Mouse (Mus musculus): ENCODE measurements at regions not wholly inside any gene's neighbourhood (a gene's known extent, or its start where the extent isn't known, plus 50 kb on each side); places are given as distances from the start of the nearest gene placed in this dataset.

DNA sequence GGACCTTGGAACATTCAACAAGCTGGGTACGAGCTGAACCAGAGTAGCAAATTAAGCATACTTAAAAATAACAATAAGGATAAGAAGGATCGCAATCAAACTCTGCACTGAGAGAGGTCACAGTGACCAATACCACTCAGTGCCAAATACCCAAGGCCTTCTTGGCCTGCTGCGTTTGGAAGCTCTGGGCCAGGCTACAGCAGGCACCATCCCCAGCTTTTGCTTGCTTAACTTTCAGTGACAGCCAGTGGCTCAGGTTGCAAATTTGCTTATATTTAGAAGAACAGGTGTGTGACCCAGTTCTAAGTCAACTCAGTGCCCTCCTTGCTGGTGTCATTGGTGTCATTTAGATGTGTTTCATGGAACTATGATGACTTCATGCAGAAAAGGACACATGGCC lies 335.7 kb upstream of the Gm9747 start:
- intact Hi-C loops (cut with DNase I; ENCODE audit: low total_unique reads) = no loop called here
- peak; percentile 51 for DNase-seq

DNA sequence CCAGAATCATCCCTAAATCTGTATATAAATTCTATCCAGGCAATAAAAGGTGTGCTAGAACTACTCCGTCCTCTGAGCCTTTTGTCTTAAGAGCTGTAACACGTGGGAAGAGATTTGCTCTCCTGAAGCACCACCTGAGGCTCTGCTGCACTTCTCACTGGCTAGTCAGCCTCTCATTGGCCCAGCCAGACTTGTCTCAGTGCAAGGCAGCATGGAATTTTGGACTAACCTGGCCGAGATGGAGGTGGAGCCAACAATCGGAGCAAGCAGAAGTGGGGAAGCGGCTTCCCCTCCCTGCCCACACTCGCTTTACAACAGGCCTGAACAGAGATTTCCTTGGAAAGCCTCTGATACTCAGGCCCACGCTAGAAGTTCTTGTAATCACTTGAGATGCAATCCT lies 332.1 kb upstream of the Gm9747 start:
- DNase-seq = no peak
- intact Hi-C loops (cut with DNase I; ENCODE audit: low total_unique reads) = no loop called here

DNA sequence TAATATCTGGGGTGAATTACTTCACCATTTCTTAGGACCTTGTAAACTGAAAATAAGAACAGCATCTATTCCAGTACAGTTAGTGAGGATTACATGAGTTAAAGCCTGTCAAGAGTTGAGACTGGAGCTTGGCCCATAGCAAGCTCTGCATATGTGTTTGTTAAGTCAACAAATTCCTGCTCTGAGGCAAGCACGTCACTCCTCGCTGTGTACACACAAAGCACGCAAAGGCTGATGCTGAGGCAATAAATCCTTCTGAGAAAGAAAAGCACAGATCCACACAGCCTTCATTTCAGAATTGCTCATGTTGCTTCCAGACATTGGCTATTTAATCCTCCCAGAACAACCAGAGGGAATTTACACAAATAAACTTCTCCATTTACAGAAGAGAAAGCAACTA lies 328.9 kb upstream of the Gm9747 start:
- intact Hi-C loops (cut with DNase I; ENCODE audit: low total_unique reads) = no loop called here
- no peak for DNase-seq

DNA sequence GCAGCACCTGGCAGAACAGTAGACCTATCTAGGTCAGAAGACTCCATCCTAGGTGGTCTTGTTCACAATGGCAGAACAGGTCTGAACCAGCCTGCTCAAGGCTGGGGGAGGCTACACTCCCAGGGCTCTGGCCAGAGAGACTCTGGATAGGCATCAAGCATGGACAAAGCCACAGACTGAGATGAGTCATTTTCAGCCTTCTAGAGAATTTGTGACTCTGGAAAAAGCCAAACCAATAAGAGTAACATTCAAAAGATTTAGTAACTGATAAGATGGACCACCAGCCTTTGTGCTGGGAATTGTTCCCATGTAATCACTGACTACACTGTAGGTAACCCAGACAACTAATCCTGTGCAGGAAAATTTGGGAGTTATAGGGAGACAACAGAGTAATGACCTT lies 320.3 kb upstream of the Gm9747 start:
- no peak for DNase-seq
- intact Hi-C loops (cut with DNase I; ENCODE audit: low total_unique reads) = no loop called here

DNA sequence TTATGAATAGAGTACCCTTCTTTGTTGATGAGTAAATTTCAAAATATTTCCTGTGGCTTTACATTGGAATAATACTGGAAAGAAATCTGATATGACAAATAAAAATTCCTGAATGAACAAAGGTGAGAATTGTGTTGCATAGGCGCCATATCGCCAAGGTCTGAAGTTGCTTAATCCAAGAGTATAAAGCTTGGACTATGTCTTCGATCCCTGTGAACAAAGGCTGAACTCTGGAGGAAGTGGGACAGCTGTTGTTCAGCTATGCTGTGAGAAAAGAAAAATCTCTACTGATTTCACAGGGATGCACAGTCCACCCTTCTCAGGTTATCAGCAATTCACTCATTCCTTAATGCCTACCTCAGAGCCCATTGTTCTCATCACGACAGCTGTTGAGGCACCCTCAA lies 319.3 kb upstream of the Gm9747 start:
- no peak for DNase-seq
- intact Hi-C loops (cut with DNase I; ENCODE audit: low total_unique reads) = no loop called here

DNA sequence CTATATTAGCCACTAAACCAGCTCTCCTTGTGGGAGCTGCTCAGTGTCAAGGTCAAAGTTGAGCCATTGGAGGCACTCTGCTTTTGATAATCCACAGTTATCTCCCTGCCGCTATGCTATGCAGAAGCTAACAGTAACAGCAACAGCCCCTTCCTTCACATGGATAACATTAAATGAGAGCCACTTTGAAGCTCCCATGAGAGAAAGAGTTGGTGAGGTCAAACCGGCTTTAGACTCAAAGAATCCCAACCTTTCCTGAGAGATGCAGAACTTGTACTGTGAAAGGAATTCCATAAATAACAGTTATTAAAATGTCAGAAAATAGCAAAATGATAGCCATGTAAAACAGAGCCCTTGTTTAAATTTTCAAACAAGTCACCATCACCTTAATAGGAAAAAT lies 316.1 kb upstream of the Gm9747 start:
- intact Hi-C loops (cut with DNase I; ENCODE audit: low total_unique reads) = no loop called here
- DNase-seq = no peak

DNA sequence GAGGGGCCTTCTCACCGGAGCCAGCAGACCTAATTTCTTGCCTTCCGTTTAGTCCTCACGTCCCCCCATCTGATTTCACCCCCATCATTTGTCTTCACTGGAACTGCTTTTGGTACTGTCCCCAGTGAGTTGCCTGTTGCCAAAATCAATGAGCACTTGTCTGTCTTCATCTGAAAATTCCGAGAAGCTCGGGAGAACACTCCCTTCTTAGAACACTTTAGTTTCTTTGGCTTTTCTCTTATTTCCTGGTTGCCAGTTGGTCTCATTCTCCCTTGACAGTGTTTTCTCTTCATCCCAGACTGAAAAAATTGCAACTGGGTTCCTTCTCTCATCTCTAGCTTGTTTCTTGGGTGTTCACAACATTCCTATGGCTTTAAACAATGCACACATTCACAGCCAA lies 305.2 kb upstream of the Gm9747 start:
- intact Hi-C loops (cut with DNase I; ENCODE audit: low total_unique reads) = no loop called here
- DNase-seq = no peak

DNA sequence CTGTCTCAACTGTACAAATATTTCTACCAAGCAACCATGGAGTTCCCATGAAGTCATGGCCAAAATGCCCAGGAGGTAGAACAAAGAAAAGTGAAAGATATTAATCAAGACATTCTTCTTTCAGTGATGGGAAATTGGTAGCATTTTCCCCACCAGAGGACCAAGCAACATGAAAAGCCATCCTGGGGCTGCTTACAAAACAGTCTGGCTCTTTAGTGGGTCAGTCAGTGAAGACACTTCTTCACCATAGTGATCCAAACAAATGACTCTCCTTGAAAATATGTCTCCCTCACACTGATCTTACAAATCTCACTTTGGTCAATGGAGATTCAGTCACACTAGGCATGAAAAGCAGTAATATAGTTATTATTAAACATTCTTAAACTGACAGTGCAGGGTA lies 299.8 kb upstream of the Gm9747 start:
- DNase-seq = no peak
- intact Hi-C loops (cut with DNase I; ENCODE audit: low total_unique reads) = no loop called here

DNA sequence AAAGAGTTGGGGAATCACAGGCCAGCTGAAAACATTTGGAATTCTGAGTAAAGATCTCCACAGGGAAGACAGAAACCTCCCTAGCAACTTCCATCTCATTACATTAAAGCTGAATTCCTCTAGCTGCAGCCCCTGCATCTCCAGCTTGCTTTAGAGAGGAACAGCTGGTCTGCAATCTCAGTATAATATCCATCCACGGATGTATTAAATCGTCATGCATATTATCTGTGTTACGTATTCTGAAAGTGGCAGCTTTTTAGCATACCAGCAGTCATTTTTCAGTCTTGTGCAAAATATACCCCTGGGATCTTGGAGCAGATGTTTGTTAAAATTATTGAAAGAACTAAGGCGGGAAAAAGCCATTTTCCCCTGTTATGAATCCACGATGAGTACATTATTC lies 287.7 kb upstream of the Gm9747 start:
- no peak for DNase-seq

DNA sequence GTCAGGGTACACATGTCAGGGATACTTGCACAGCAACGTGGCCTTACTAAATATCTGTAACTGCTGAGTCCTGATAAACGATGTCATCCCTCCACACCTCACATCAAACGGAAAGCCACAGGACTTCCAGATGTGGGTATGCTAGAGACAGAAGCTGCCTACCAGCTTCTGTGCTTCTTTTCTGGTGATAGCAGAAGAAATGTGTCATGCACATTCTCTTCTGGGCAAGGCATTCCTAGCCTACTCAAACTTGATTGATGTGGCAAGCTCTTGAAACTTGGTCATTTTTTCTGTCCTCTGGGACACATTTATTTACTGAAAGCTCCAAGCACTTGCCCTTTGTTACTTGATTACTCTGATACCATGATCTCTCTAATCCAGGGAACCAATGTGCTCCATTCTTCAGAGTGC lies 282.8 kb upstream of the Gm9747 start:
- no peak for DNase-seq
- intact Hi-C loops (cut with DNase I; ENCODE audit: low total_unique reads) = no loop called here

More for the DNA sequence above, 287.7 kb upstream of the Gm9747 start:
- intact Hi-C loops (cut with DNase I; ENCODE audit: low total_unique reads) = no loop called here

DNA sequence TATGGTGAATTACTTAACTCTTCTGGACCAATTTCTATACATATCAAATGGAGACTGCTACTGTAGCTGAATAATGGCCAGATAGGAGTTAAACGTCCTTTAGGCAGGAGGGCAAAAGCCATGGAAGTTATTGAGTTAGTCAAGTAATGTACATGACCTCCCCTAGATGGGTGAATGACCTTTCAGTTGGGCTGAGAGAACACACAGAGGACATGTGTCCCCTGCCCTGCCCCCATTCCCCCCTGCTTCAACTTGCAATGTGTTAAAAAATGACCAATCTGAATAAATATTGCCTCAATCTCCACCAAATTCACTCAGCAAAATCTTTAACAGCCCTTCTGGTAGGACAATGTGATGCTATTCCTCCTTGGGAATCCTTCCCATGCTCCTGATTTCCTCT lies 282.1 kb upstream of the Gm9747 start:
- no peak for DNase-seq
- intact Hi-C loops (cut with DNase I; ENCODE audit: low total_unique reads) = no loop called here

DNA sequence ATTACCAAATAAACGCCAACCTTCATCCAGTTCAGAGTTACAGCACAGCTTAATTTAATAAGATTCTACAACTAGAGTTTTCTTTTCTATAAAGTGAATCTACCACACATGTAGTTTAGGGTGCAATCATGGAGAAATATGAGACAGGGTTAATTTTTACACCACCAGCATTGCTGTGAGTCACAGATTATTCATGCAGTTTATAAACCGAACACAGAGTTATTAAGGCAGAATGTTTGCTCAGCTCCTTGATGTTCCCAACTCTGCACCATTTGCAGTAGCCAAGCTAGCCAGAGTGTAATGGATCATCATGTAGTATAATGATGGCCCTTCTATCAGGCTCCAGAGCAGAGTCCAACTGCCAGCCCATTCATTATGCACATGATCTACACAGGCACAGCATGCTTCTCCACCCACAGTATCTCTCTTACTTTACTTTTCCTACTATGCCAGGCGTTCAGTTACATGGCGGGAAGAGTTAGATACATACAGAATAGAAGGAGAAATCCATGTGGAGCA lies 281.4 kb upstream of the Gm9747 start:
- no peak for DNase-seq
- intact Hi-C loops (cut with DNase I; ENCODE audit: low total_unique reads) = no loop called here

DNA sequence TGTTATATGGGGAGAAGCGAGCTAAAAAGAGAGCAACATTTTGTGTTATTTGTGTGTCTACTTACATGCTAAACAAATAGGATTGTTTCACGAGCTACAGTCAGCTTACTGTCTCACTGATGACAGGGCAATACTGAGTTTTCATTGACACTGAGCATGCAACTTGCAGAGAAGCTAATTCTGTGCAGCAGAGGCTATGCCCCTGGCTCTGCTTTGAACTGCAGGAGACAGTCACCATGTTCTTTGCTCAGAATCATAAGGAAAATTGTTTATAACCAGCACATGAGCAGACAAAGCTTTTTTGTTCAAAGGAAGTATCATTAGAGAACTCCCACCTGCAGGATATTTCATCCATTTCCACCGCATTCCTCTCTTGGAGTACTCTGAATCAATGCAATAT lies 280.8 kb upstream of the Gm9747 start:
- DNase-seq = no peak
- intact Hi-C loops (cut with DNase I; ENCODE audit: low total_unique reads) = no loop called here

DNA sequence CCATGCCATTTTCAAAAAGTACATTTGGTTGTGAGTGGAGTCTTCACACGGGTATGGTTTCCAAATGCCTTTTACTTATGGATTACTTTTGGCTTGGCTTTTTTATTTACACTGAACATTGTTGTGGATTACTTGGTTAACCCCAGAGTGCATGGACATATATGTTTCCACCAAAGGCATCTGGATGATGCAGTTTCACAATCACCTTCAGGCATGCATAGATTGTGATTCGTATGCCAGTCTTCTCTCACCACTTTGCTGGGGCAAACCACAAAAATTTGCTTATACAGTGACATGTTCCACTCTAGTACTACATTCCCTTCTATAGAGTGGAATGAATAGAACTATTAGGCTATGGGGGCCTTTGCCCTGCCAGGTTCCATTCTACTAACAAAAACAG lies 278.4 kb upstream of the Gm9747 start:
- no peak for DNase-seq
- intact Hi-C loops (cut with DNase I; ENCODE audit: low total_unique reads) = no loop called here

DNA sequence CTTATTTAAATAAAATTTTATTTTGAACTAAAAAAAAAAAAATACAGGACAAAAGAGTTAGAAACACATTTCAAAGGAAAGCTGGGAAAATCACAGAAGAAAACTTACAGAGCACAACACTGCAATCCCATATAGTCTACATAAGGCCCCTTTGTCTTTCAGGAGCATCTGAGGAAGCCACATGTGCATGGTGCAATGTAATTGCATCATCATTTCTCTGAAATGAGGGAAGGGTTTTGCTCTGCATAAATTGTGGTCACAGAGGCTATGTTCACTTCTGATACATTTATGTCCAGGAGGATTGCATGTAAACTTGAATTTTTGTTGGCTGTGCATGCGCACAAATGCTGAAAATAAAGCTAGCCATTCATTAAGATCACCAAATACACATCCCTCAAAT lies 265.9 kb upstream of the Gm9747 start:
- no peak for DNase-seq
- intact Hi-C loops (cut with DNase I; ENCODE audit: low total_unique reads) = no loop called here

DNA sequence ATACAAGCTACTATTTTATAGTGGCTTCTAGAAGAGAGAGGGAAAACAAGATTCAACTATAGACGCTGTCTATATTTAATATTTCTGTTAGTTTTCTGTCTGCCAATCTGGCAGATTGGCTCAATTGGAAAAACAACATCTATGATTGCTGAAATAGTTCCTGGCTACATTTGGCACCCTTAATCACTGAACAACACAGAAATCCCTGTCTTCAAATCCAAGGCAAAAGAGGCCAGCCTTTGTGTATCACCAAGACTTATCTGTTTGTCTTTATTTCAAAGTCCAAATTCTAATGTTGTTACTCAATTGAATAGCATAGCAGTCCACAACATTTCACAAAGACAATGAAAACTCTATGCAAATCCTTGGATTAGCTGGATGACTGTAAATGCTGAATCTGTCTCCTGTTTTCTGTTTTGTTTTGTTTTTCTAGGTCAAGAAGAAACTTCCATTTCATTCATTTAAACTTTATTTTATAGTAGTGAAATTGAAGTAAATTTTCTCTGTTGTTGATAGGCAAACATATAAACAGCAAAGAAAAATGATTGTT lies 265.1 kb upstream of the Gm9747 start:
- intact Hi-C loops (cut with DNase I; ENCODE audit: low total_unique reads) = no loop called here
- DNase-seq = no peak

DNA sequence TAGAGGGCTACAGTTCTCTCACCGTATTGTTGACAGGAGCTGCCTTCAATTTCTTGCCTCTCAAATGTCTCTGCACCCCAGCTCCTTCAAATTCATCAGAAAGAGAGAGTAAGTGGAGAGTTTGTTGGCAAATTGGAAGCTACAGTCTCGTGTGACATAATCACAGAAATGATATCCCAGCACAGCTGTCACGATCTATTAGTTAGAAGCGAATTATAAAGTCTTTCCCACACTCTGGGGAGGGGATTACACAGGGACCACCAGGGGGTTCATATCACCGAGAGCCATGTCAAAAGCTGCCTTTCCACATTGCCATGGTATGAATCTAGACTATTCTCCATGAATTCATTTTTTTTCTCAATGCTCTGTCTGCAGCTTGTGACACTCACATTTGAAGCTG lies 260.3 kb upstream of the Gm9747 start:
- intact Hi-C loops (cut with DNase I; ENCODE audit: low total_unique reads) = no loop called here

DNA sequence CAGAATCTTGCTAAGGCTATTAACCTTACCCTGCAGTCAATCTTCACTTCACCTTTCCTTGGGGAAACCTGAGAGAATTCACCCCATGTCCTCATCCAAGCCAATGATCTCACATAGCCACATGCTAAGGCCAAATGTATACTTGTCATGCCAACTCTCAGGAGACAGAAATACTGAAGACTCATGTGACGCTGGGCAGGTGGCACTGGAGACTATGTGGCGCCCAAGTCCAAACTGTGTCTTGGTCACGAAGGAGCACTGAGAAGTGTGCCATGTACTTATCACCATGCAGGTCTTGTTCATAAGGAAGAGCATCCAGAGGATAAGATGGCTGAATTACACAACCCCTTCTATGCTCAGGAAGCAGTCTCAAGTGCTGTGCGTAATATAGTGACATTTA lies 259.4 kb upstream of the Gm9747 start:
- intact Hi-C loops (cut with DNase I; ENCODE audit: low total_unique reads) = no loop called here

More for the DNA sequence above, 260.3 kb upstream of the Gm9747 start:
- DNase-seq = no peak

DNA sequence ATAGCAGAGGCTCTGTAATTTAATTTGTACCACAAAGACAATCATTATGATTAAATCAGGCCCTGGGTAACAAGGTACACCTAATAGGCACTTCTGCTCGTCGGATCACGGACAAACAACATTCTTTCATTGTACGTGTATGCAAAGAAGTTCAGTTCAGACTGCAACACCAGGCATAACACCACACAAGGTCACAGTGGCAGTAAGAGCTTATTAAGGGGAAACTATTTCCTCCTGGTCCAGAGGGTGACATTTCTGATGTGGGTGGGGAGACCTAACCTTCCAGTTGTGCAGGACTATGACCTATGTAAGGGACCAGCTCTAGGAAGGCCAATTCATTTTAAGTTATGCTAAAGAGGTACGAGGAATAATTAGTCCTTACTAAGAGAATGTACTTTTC lies 225.0 kb upstream of the Gm9747 start:
- intact Hi-C loops (cut with DNase I; ENCODE audit: low total_unique reads) = no loop called here

More for the DNA sequence above, 259.4 kb upstream of the Gm9747 start:
- DNase-seq = peak; percentile 36

DNA sequence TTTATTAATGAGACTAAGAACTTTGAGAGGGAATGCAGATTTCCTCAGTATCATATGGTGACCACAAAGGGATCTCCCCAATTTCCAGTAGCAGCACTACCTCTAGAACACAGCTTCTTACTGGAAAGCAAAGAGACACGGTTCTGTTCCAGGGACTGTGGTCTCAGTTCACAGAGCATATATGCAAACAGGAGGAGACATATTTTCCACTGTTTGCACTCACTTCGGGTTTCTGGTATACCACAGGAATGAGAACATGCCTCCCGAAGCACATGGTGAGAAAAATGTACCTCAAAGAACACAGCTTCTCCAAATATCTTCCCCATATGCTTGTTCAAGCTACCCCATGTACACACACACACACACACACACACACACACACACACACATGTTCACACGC lies 224.1 kb upstream of the Gm9747 start:
- no peak for DNase-seq
- intact Hi-C loops (cut with DNase I; ENCODE audit: low total_unique reads) = no loop called here

More for the DNA sequence above, 225.0 kb upstream of the Gm9747 start:
- DNase-seq = no peak

DNA sequence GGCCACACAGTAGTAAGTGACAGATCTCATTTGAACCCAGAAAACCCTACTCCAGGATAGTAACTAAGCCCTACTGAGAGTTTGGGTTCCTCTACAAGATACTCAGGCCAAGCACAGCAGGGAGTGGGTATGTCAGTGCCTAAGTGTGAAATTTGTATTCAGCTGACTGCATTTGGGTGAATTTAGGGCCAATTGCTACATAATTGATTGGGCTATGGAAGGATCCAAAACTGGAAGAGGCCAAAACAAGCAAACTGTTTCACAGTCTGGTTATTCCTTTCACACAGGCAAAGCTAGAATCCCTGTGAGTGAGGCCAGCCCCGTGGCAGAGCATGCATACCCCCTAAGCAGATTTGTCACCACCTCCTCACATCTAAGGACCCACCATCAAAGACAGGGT lies 221.9 kb upstream of the Gm9747 start:
- intact Hi-C loops (cut with DNase I; ENCODE audit: low total_unique reads) = no loop called here

DNA sequence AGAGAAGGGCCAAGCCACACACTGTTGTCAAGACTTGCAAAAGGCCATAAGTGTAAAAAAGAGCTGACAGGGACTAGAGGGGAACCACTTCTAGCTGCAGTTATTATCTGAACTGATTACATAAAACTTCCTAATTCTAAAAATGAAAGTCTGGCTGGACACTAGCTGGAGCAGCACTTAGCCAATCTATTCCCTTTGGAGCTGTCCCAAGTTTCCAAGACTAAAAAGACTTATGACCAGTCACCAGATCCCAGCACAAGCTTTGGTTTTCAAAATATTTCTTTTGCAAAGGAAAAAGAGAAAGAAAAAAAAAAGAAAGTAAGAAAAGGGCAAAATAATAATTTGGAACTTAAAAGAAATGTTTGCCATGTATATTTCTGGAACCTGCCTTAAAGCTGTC lies 217.6 kb upstream of the Gm9747 start:
- intact Hi-C loops (cut with DNase I; ENCODE audit: low total_unique reads) = no loop called here
- DNase-seq = no peak

More for the DNA sequence above, 221.9 kb upstream of the Gm9747 start:
- DNase-seq = no peak

All from gastrocnemius, postnatal 14 days (tissue).